Mouse (Mus musculus): ENCODE results near the gene Asb14. TPM values are rescaled to one million over a fixed set of nuclear protein-coding genes. Genes with fewer than 3 reads are reported as not detected.
A peak's percentile ranks its signal among the peaks of the same experiment; 100 is the strongest.
"Not testable (repeated sequence)": the region's sequence is repeated elsewhere in the genome, so short reads cannot be mapped to it uniquely, and the experiment has no call there.

Asb14 gene
- polyA plus RNA-seq, 1 experiment from 2014 or later = 0.12 TPM

DNA sequence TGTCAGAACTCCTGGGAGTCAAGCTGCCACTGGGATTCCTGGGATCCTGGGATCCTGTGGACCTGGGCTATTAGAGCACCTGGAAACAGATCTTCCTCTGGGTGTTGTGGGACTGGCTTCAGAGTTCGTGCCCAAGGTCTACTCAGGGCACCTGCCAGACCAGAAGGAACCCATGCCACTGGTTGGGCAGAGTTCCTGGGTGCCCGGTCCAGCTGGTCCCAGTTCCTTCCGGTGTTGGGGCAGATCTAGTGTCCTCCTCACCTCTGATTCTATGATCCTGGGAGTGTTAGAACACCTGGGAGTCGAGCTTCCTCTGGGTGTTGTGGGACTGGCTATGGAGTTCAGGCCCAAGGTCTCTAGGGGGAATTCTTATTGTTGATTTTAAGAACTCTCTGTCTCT, 13.0 kb downstream of the Asb14 start:
- no peaks in the 10 kb centered on the region for H3K4me1 ChIP-seq (replicated peaks; ENCODE audit: insufficient read depth, low read length)
- WGBS = 85% methylated on average over 4 of the region's 4 CpGs
- no peak overlapping the region for H3K4me2 ChIP-seq (ENCODE audit: low read length)
- no peak for DNase-seq (ENCODE audit: low spot score)
- no peaks in the 10 kb centered on the region for H3K9me3 ChIP-seq (replicated peaks; ENCODE audit: low read length)
- no peak for ATAC-seq (replicated peaks; ENCODE audit: low FRiP score, low read depth)
- no peak overlapping the region for H3K9ac ChIP-seq (ENCODE audit: low read depth, low read length)
- H3K27me3 ChIP-seq (ENCODE audit: insufficient read depth, low read length) = no peaks in the 10 kb centered on the region
- no peaks in the 10 kb centered on the region for H3K36me3 ChIP-seq (ENCODE audit: insufficient read depth, low read length)
- no peak for TF ChIP-seq CTCF (IDR thresholded peaks at IDR 0.05; ENCODE audit: low read depth)
- no peak overlapping the region for H3K4me3 ChIP-seq (replicated peaks; ENCODE audit: low read depth, low read length)
- H3K27ac ChIP-seq = no peak overlapping the region

DNA sequence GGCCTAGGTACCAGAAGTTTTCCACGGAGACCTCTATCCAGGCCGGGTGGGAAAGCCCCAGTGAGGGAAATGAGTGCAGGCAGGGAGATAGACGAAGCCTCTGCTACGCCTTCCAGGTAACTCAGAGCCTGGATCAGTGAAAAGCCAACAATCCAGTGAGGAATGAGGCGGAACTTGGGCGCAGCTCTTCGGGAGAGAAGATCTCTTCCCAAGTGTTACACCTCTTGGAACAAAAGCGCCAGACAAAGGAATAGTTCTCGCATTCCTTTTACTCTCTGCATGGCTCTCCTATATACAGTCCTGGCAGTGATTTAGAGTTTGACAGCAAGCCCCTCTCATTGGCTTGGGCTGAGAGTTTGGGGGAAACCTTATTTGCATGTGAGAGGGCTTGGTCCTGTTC, 16.1 kb downstream of the Asb14 start:
- ATAC-seq (replicated peaks; ENCODE audit: low FRiP score, low read depth); H3K4me2 ChIP-seq (ENCODE audit: low read length); H3K27me3 ChIP-seq (ENCODE audit: insufficient read depth, low read length); H3K36me3 ChIP-seq (ENCODE audit: insufficient read depth, low read length); H3K9ac ChIP-seq (ENCODE audit: low read depth, low read length); H3K4me3 ChIP-seq (replicated peaks; ENCODE audit: low read depth, low read length); H3K9me3 ChIP-seq (replicated peaks; ENCODE audit: low read length); DNase-seq (ENCODE audit: low spot score); H3K4me1 ChIP-seq (replicated peaks; ENCODE audit: insufficient read depth, low read length); H3K27ac ChIP-seq: not testable (repeated sequence)
- 55% methylated on average over 9 of the region's 9 CpGs for WGBS

DNA sequence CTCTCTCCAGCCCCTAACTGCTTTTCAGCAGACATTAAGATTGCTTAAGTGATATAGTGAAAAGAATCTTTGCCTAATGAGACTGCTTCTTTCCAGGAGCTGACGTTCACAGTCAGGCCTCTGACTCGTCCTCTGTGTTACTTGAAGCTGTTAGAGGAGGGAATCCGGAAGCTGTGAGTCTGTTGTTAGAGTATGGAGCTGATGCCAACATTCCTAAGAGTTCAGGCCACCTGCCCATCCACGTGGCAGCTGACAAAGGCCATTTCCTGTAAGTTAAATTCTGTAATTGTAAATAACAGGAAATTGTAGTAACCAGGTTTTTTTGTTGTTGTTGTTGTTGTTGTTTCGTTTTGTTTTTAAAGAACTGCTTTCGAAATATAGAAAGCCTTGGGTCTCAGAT, 16.8 kb downstream of the Asb14 start:
- no peak overlapping the region for H3K9ac ChIP-seq (ENCODE audit: low read depth, low read length)
- no peak for DNase-seq (ENCODE audit: low spot score)

DNA sequence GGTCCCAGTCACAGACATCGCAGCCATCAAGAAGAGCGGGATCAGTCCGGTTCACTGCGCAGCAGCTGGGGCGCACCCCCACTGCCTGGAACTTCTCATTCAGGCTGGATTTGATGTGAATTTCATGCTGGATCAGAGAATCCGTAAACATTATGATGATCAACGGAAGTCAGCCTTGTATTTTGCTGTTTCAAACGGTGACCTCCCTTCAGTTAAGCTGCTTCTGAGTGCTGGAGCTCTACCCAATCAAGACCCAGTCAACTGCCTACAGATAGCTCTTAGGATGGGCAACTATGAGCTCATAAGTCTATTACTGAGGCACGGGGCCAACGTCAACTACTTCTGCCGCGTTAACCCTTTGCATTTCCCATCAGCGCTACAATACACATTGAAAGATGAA, 17.5 kb downstream of the Asb14 start:
- ATAC-seq (replicated peaks; ENCODE audit: low FRiP score, low read depth) (no peak), DNase-seq (ENCODE audit: low spot score) (no peak)
- Histone ChIP-seq H3K4me3 (replicated peaks; ENCODE audit: low read depth, low read length) (no peak overlapping the region), H3K27ac (no peak overlapping the region), H3K9me3 (replicated peaks; ENCODE audit: low read length) (no peaks in the 10 kb centered on the region), H3K4me2 (ENCODE audit: low read length) (no peak overlapping the region), H3K4me1 (replicated peaks; ENCODE audit: insufficient read depth, low read length) (no peaks in the 10 kb centered on the region), H3K27me3 (ENCODE audit: insufficient read depth, low read length) (no peaks in the 10 kb centered on the region), H3K9ac (ENCODE audit: low read depth, low read length) (no peak overlapping the region), H3K36me3 (ENCODE audit: insufficient read depth, low read length) (no peaks in the 10 kb centered on the region)
- no peak for TF ChIP-seq CTCF (IDR thresholded peaks at IDR 0.05; ENCODE audit: low read depth)
- WGBS = 88% methylated on average over 13 of the region's 13 CpGs

More for the DNA sequence above, 16.8 kb downstream of the Asb14 start:
- TF ChIP-seq CTCF (IDR thresholded peaks at IDR 0.05; ENCODE audit: low read depth) = no peak
- Histone ChIP-seq H3K27me3 (ENCODE audit: insufficient read depth, low read length) (no peaks in the 10 kb centered on the region), H3K9me3 (replicated peaks; ENCODE audit: low read length) (no peaks in the 10 kb centered on the region), H3K4me2 (ENCODE audit: low read length) (no peak overlapping the region), H3K4me3 (replicated peaks; ENCODE audit: low read depth, low read length) (no peak overlapping the region), H3K4me1 (replicated peaks; ENCODE audit: insufficient read depth, low read length) (no peaks in the 10 kb centered on the region), H3K36me3 (ENCODE audit: insufficient read depth, low read length) (no peaks in the 10 kb centered on the region), H3K27ac (no peak overlapping the region)
- ATAC-seq (replicated peaks; ENCODE audit: low FRiP score, low read depth) = no peak
- WGBS = 64% methylated on average over 6 of the region's 6 CpGs

DNA sequence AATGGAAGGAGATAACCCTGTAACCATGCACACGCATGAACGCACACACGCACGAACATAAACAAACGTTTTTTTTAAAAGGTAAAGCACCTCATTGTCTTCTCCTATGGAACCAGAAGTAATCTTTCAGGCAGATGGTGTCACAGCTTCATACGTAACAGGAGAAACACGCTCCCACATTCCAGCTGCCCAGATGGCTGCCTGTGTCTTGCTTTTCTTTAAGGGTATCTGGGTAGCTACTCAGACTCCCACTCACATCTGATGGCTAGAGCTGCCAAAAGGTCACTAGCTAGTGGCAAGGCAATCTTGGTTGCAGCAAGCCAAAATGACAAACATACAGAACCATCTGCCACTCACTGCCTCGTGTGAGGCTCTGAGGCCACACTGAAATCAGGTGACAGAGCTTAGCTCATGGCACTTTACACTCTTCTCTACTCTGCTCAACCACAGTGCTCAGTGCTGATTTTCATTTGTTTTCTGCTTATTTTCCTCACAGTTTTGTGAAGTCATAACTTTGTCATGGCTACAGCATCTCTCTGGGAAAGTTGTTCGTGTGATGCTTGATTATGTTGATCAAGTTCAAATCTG, 19.4 kb downstream of the Asb14 start:
- Histone ChIP-seq H3K9me3 (replicated peaks; ENCODE audit: low read length) (no peaks in the 10 kb centered on the region), H3K4me2 (ENCODE audit: low read length) (no peak overlapping the region), H3K36me3 (ENCODE audit: insufficient read depth, low read length) (0 out of 2 replicates have a peak, but pooled peaks cover 4% of the 10 kb centered on the region), H3K4me3 (replicated peaks; ENCODE audit: low read depth, low read length) (no peak overlapping the region), H3K27ac (no peak overlapping the region), H3K27me3 (ENCODE audit: insufficient read depth, low read length) (no peaks in the 10 kb centered on the region), H3K9ac (ENCODE audit: low read depth, low read length) (no peak overlapping the region), H3K4me1 (replicated peaks; ENCODE audit: insufficient read depth, low read length) (no peaks in the 10 kb centered on the region)
- peak; percentile 71 for DNase-seq (ENCODE audit: low spot score)
- no peak; the same call in 1 of the 2 replicates for ATAC-seq (replicated peaks; ENCODE audit: low FRiP score, low read depth)
- WGBS = 44% methylated on average over 9 of the region's 9 CpGs
- no peak for TF ChIP-seq CTCF (IDR thresholded peaks at IDR 0.05; ENCODE audit: low read depth)

DNA sequence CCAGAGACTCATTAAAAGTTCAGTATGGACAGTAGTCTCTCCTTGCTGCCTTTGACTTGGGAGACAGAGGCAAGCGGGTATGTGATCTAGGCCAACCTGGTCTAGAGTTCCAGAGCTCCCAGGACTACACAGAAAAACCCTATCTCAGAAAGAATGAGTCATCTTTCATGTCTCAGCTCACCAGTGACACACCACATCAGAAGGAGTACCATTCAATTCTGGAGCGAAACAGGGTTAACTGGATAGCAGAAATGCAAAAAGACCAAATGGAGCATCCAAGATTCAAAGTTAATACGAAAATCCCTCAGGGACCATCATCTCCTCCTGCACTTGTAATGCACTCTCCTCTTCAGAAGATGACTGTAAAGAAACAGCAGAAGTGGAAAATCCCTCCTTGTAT, 25.0 kb downstream of the Asb14 start:
- no peaks in the 10 kb centered on the region for H3K4me1 ChIP-seq (replicated peaks; ENCODE audit: insufficient read depth, low read length)
- no peak for TF ChIP-seq CTCF (IDR thresholded peaks at IDR 0.05; ENCODE audit: low read depth)
- no peaks in the 10 kb centered on the region for H3K9me3 ChIP-seq (replicated peaks; ENCODE audit: low read length)
- no peak overlapping the region for H3K4me2 ChIP-seq (ENCODE audit: low read length)
- no peak for ATAC-seq (replicated peaks; ENCODE audit: low FRiP score, low read depth)
- H3K27me3 ChIP-seq (ENCODE audit: insufficient read depth, low read length) = no peaks in the 10 kb centered on the region
- H3K27ac ChIP-seq = no peak overlapping the region
- H3K4me3 ChIP-seq (replicated peaks; ENCODE audit: low read depth, low read length) = no peak overlapping the region
- H3K36me3 ChIP-seq (ENCODE audit: insufficient read depth, low read length) = 0 out of 2 replicates have a peak, but pooled peaks cover 11% of the 10 kb centered on the region
- H3K9ac ChIP-seq (ENCODE audit: low read depth, low read length) = no peak overlapping the region
- no peak for DNase-seq (ENCODE audit: low spot score)
- 96% methylated on average over 3 of the region's 3 CpGs for WGBS
